Mouse (Mus musculus): ENCODE data around the gene Tpsg1.

DNA sequence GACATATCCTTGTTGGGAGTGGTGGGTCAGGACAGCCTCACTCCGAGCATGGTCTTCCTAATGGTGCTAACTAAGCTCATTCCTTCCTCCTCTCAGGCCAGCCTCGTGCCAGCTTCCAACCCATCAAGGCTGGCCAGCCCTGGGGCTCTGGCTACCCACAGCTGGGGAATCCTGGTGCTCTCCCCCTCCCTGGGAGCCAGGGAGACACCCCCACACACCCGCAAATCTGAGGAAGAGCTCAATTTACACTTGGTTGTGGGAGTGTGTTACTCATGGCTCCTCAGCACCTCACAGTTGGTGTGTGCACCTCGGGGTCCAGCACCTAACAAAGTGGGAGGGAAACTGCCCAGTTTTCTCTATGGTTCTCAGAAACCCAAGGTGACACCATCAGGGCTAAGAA is 42.2 kb downstream of the Tpsg1 start:
- TF ChIP-seq POLR2A (IDR thresholded peaks at IDR 0.05; ENCODE audit: borderline replicate concordance, low read depth, low read length), result no peak
- TF ChIP-seq CTCF (IDR thresholded peaks at IDR 0.05; ENCODE audit: low read depth, low read length), result no peak
